Mouse (Mus musculus) CD4-positive, CD25-positive, alpha-beta regulatory T cell (primary cell): ENCODE measurements around the gene Dok5. TPM values are rescaled to one million over a fixed set of nuclear protein-coding genes. Genes with fewer than 3 reads are reported as not detected.

Experiments used
- polyA plus RNA-seq: library from polyadenylated mRNA; unstranded; fragments of 100-300 nt; shearing (Covaris generic); gene quantifications from one replicate; pipeline ENCODE4 v1.2.1, GENCODE M21; 2017

Gene Dok5
- not detected for polyA plus RNA-seq

GRCm38 (mm10) chr2:170731632-170732561, at the start of gene Dok5:
Gene Dok5, plus strand, starts transcription at chr2:170731807.

Other genes with a start within 250 kb of the Dok5 start
- gene Pfdn4, start 235.4 kb upstream of the Dok5 start, polyA plus RNA-seq = 53.5 TPM
- not detected for gene Cyp24a1, start 234.7 kb upstream of the Dok5 start, polyA plus RNA-seq
- gene 4930470P17Rik, start 129.8 kb upstream of the Dok5 start, polyA plus RNA-seq = not detected